Comparison of ENCODE assay signal across 8 mouse cellular contexts in genomic region chr3:95893126-95893525, GRCm38 (mm10). TPM values are rescaled to one million over a fixed set of nuclear protein-coding genes. Genes with fewer than 3 reads are reported as not detected.
DNase-seq lines count a peak whose midpoint lies in the region; ATAC-seq and TF ChIP-seq lines count a peak whose summit lies in the region.

No protein-coding gene starts in this region.

- WGBS in embryonic facial prominence, embryonic 10.5 days = 24% methylated on average over 7 of the region's 7 CpGs
- 24% methylated on average over 7 of the region's 7 CpGs for WGBS in hindbrain, postnatal 0 days

- peak overlapping the region; percentile 84 for H3K27ac ChIP-seq in embryonic facial prominence, embryonic 10.5 days (replicated peaks)
- H3K27ac ChIP-seq in hindbrain, postnatal 0 days = peak overlapping the region; percentile 69

- H3K27me3 ChIP-seq in embryonic facial prominence, embryonic 10.5 days (replicated peaks; ENCODE audit: low read depth, poor library complexity, severe bottlenecking) = no peaks in the 10 kb centered on the region
- no peaks in the 10 kb centered on the region for H3K27me3 ChIP-seq in hindbrain, postnatal 0 days (ENCODE audit: insufficient read depth, low read length)

- peaks cover 16% of the 10 kb centered on the region for H3K36me3 ChIP-seq in embryonic facial prominence, embryonic 10.5 days (replicated peaks)
- H3K36me3 ChIP-seq in hindbrain, postnatal 0 days (ENCODE audit: insufficient read depth, low read length) = 0 out of 2 replicates have a peak, but pooled peaks cover 3% of the 10 kb centered on the region

- peak overlapping the region; percentile 70 for H3K4me2 ChIP-seq in hindbrain, postnatal 0 days (ENCODE audit: low read depth, low read length)

- TF ChIP-seq CTCF in hindbrain, postnatal 0 days (IDR thresholded peaks at IDR 0.05; ENCODE audit: low read depth) = no peak

- peaks cover 52% of the 10 kb centered on the region for H3K4me1 ChIP-seq in embryonic facial prominence, embryonic 10.5 days
- H3K4me1 ChIP-seq in hindbrain, postnatal 0 days (ENCODE audit: insufficient read depth, low read length) = peaks cover 8% of the 10 kb centered on the region; the same call in 1 of the 2 replicates

- ATAC-seq in frontal cortex, adult (ENCODE audit: low TSS enrichment) = 0 out of 2 replicates have a peak, but pooled peaks have one; percentile 7
- ATAC-seq in hindbrain, postnatal 0 days = no peak

- peak overlapping the region; percentile 64; the same call in 1 of the 2 replicates for H3K9ac ChIP-seq in hindbrain, postnatal 0 days (replicated peaks; ENCODE audit: low read length)

- peak overlapping the region; percentile 82 for H3K4me3 ChIP-seq in embryonic facial prominence, embryonic 10.5 days
- peak overlapping the region; percentile 67 for H3K4me3 ChIP-seq in hindbrain, postnatal 0 days (ENCODE audit: low read length)

- no peaks in the 10 kb centered on the region for H3K9me3 ChIP-seq in embryonic facial prominence, embryonic 10.5 days
- no peaks in the 10 kb centered on the region for H3K9me3 ChIP-seq in hindbrain, postnatal 0 days (ENCODE audit: low read length)

- no peak for DNase-seq in frontal cortex, postnatal 36 days (ENCODE audit: low spot score in 2 of 2)
- DNase-seq in embryonic facial prominence, embryonic 10.5 days (ENCODE audit: low spot score) = peak; percentile 33
- no peak for DNase-seq in hindbrain, postnatal 0 days (ENCODE audit: low spot score)
- peak; percentile 69 to 73 for DNase-seq in lung, postnatal 4 days
- no peak for DNase-seq in retina, postnatal 1 day
- DNase-seq in urinary bladder, postnatal 10 days (ENCODE audit: low spot score) = no peak
- DNase-seq in ovary, adult 18-20 months (ENCODE audit: low spot score) = no peak

RNA-seq across cellular contexts. Expression of gene Aph1a, which starts 0.6 kb away (rescaled TPM):
- 33.4 and 36.1 TPM in 2 replicates for polyA plus RNA-seq in embryonic facial prominence, embryonic 10.5 days (2016; fragmentation: Nextera tagmentation; extraction: Ambion mirVana)
- total RNA-seq in hindbrain, postnatal 0 days (2014; rRNA removed) = 75.9 and 99.4 TPM in 2 replicates
- 41.1 and 42.2 TPM in 2 replicates for polyA plus RNA-seq in hindbrain, postnatal 0 days (2015; fragmentation: Nextera tagmentation; extraction: Ambion mirVana)

RNA-seq across cellular contexts. Expression of gene BC028528, which starts 1.3 kb away (rescaled TPM):
- 7.6 and 10.2 TPM in 2 replicates for polyA plus RNA-seq in embryonic facial prominence, embryonic 10.5 days (2016; fragmentation: Nextera tagmentation; extraction: Ambion mirVana)
- total RNA-seq in hindbrain, postnatal 0 days (2014; rRNA removed) = 2.6 and 5.5 TPM in 2 replicates
- 21.3 and 23.3 TPM in 2 replicates for polyA plus RNA-seq in hindbrain, postnatal 0 days (2015; fragmentation: Nextera tagmentation; extraction: Ambion mirVana)

RNA-seq across cellular contexts. Expression of gene Ciart, which starts 11.1 kb away (rescaled TPM):
- polyA plus RNA-seq in embryonic facial prominence, embryonic 10.5 days (2016; fragmentation: Nextera tagmentation; extraction: Ambion mirVana) = 11.5 and 13.4 TPM in 2 replicates
- total RNA-seq in hindbrain, postnatal 0 days (2014; rRNA removed) = 2.5 and 4.3 TPM in 2 replicates
- 7.5 and 11.4 TPM in 2 replicates for polyA plus RNA-seq in hindbrain, postnatal 0 days (2015; fragmentation: Nextera tagmentation; extraction: Ambion mirVana)

RNA-seq across cellular contexts. Expression of gene Car14, which starts 11.4 kb away (rescaled TPM):
- polyA plus RNA-seq in embryonic facial prominence, embryonic 10.5 days (2016; fragmentation: Nextera tagmentation; extraction: Ambion mirVana) = 120 and 133 TPM in 2 replicates
- total RNA-seq in hindbrain, postnatal 0 days (2014; rRNA removed) = 7.5 and 9.4 TPM in 2 replicates
- polyA plus RNA-seq in hindbrain, postnatal 0 days (2015; fragmentation: Nextera tagmentation; extraction: Ambion mirVana) = 16.7 and 17.8 TPM in 2 replicates

RNA-seq across cellular contexts. Expression of gene Mrps21, which starts 21.8 kb away (rescaled TPM):
- polyA plus RNA-seq in embryonic facial prominence, embryonic 10.5 days (2016; fragmentation: Nextera tagmentation; extraction: Ambion mirVana) = 374 and 377 TPM in 2 replicates
- 128 and 145 TPM in 2 replicates for total RNA-seq in hindbrain, postnatal 0 days (2014; rRNA removed)
- polyA plus RNA-seq in hindbrain, postnatal 0 days (2015; fragmentation: Nextera tagmentation; extraction: Ambion mirVana) = 271 and 273 TPM in 2 replicates

Comparison
In these comparisons a context has a peak if more than half of its experiments do, and no peak if none do; other contexts are left out.
1. DNase-seq: peak in embryonic facial prominence, embryonic 10.5 days (single experiment) and lung, postnatal 4 days (2 of 2); none in frontal cortex, postnatal 36 days (0 of 2), hindbrain, postnatal 0 days (single experiment), retina, postnatal 1 day (single experiment), urinary bladder, postnatal 10 days (single experiment) and ovary, adult 18-20 months (single experiment).